Mouse (Mus musculus) embryonic facial prominence, embryonic 11.5 days (tissue): ENCODE results near the gene Disp1. TPM values are rescaled to one million over a fixed set of nuclear protein-coding genes. Genes with fewer than 3 reads are reported as not detected.

Source experiments
- ATAC-seq: fragments of 200-750 bp; cut with Nextera tagmentation; replicated peaks from 2 replicates; pipeline ENCODE4 v1.8.0; 2017; ENCODE audit warnings: low read depth; ENCODE audit not compliant: insufficient number of reproducible peaks, low FRiP score, low TSS enrichment
- DNase-seq: peaks from one replicate; pipeline ENCODE4 v3.0.0-alpha.2; 2015; ENCODE audit warnings: low spot score
- H3K27ac ChIP-seq: fragments of 300-500 bp; sonication (generic); replicated peaks from 2 replicates; pipeline ENCODE4 v1.5.1; 2014; ENCODE audit warnings: mild to moderate bottlenecking, low read depth, low read length, control low read depth
- H3K27me3 ChIP-seq: fragments of 300-500 bp; sonication (generic); 2 replicates; pipeline ENCODE4 v1.6.1; 2014; ENCODE audit warnings: mild to moderate bottlenecking, low read length, moderate library complexity, mixed read lengths; ENCODE audit not compliant: control insufficient read depth, insufficient read depth
- H3K36me3 ChIP-seq: fragments of 300-500 bp; sonication (generic); replicated peaks from 2 replicates; pipeline ENCODE4 v1.6.1; 2014; ENCODE audit warnings: low read depth, mild to moderate bottlenecking, low read length, moderate library complexity, mixed read lengths; ENCODE audit not compliant: control insufficient read depth, insufficient read depth
- H3K4me1 ChIP-seq: fragments of 300-500 bp; sonication (generic); 2 replicates; pipeline ENCODE4 v1.6.1; 2014; ENCODE audit warnings: low read length, mixed read lengths; ENCODE audit not compliant: control insufficient read depth, insufficient read depth
- H3K4me2 ChIP-seq: fragments of 300-500 bp; sonication (generic); 2 replicates; pipeline ENCODE4 v1.6.1; 2014; ENCODE audit warnings: low read depth, mild to moderate bottlenecking, control low read depth, low read length, moderate library complexity
- H3K4me3 ChIP-seq: fragments of 300-500 bp; sonication (generic); 2 replicates; pipeline ENCODE4 v1.5.1; 2014; ENCODE audit warnings: low read depth, low read length, control low read depth
- H3K9ac ChIP-seq: fragments of 300-500 bp; sonication (generic); replicated peaks from 2 replicates; pipeline ENCODE4 v1.6.1; 2014; ENCODE audit warnings: mild to moderate bottlenecking, control low read depth, low read length
- H3K9me3 ChIP-seq: fragments of 300-500 bp; sonication (generic); replicated peaks from 2 replicates; pipeline ENCODE4 v1.6.1; 2016; ENCODE audit warnings: mild to moderate bottlenecking, low read length, inconsistent platforms, mixed read lengths; ENCODE audit not compliant: control insufficient read depth
- WGBS: fragments of 180-500 bp; shearing (Covaris S2); extraction: QIAGEN DNeasy Blood & Tissue Kit; methylation state at CpG from one replicate; pipeline ENCODE4 v1.1.7; 2014; 5-methylcytosine and 5-hydroxymethylcytosine counted together
- polyA plus RNA-seq: library from polyadenylated mRNA; unstranded; fragments of >200 nt; fragmentation: Nextera tagmentation; extraction: Ambion mirVana; gene quantifications from 2 replicates; pipeline ENCODE4 v1.2.1, GENCODE M21; 2014

Disp1 gene
- polyA plus RNA-seq, 1 experiment from 2014 or later = 12.4 TPM

DNA sequence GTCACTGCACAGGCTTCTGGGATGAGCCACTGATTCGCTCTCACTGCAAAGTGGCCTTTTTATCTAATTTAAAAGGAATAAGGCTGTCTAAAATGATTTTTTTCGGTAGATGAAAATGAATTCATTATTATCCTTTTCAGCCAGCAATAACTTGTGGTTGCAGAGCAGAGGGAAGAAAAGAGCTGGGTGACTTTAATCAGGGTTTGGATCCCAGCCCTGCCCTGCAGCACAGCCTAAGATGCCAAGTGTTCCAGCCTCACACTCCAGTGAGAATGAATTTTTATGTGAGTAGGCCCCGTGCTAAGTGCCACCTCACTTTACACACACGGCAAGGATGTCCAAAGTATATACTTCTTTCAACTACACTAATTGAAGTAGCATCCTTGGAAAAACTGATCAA, 4.6 kb downstream of the Disp1 start:
- H3K4me1 ChIP-seq = no peaks in the 10 kb centered on the region
- H3K36me3 ChIP-seq = no peaks in the 10 kb centered on the region
- WGBS = 92% methylated on average over 4 of the region's 4 CpGs
- no peak overlapping the region for H3K9ac ChIP-seq
- H3K4me2 ChIP-seq = no peak overlapping the region
- DNase-seq = no peak
- H3K9me3 ChIP-seq = no peaks in the 10 kb centered on the region
- no peaks in the 10 kb centered on the region for H3K27me3 ChIP-seq
- ATAC-seq = no peak
- no peak overlapping the region for H3K27ac ChIP-seq
- H3K4me3 ChIP-seq = no peak overlapping the region

DNA sequence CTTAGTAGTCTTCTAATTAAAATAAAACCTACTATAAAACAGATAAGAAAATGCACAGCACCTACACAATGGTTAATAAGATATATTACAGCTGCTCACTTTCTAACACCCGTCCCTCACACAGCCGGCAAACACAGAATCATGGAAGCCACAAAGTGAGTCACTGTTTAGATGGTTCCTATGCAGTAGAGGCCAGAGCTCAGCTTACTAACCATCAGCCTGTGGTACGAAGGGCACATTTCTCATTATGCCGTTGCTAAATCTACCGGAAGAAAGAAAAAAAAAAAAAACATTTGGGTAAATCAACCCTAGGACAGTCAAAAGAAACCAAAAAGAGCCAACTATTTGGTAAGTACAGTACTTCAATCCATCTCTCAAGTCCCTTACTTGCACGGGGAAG, 5.6 kb downstream of the Disp1 start:
- DNase-seq (no peak), ATAC-seq (no peak)
- Histone ChIP-seq H3K9ac (no peak overlapping the region), H3K27ac (no peak overlapping the region), H3K4me3 (no peak overlapping the region), H3K9me3 (no peaks in the 10 kb centered on the region), H3K27me3 (no peaks in the 10 kb centered on the region), H3K4me2 (no peak overlapping the region), H3K36me3 (no peaks in the 10 kb centered on the region), H3K4me1 (no peaks in the 10 kb centered on the region)
- WGBS = 86% methylated on average over 6 of the region's 6 CpGs

GRCm38 (mm10) chr1:183213850-183214249, 7.5 kb downstream of the Disp1 start:
- H3K4me1 ChIP-seq = no peaks in the 10 kb centered on the region
- H3K27ac ChIP-seq = no peak overlapping the region
- no peak overlapping the region for H3K4me3 ChIP-seq
- DNase-seq = no peak
- H3K9me3 ChIP-seq = no peaks in the 10 kb centered on the region
- no peaks in the 10 kb centered on the region for H3K27me3 ChIP-seq
- ATAC-seq = no peak
- no peak overlapping the region for H3K9ac ChIP-seq
- no peaks in the 10 kb centered on the region for H3K36me3 ChIP-seq
- WGBS = 89% methylated on average over 6 of the region's 6 CpGs
- H3K4me2 ChIP-seq = no peak overlapping the region

GRCm38 (mm10) chr1:183212757-183213211, 8.5 kb downstream of the Disp1 start:
- no peak for ATAC-seq
- H3K36me3 ChIP-seq = no peaks in the 10 kb centered on the region
- no peak overlapping the region for H3K9ac ChIP-seq
- H3K27ac ChIP-seq = no peak overlapping the region
- H3K4me2 ChIP-seq = no peak overlapping the region
- H3K9me3 ChIP-seq = no peaks in the 10 kb centered on the region
- H3K4me3 ChIP-seq = no peak overlapping the region
- no peaks in the 10 kb centered on the region for H3K27me3 ChIP-seq
- WGBS = 75% methylated on average over 6 of the region's 6 CpGs
- DNase-seq = no peak
- no peaks in the 10 kb centered on the region for H3K4me1 ChIP-seq

GRCm38 (mm10) chr1:183210115-183210514, 11.2 kb downstream of the Disp1 start:
- 88% methylated on average over 8 of the region's 8 CpGs for WGBS

GRCm38 (mm10) chr1:183207623-183208022, 13.7 kb downstream of the Disp1 start:
- H3K27me3 ChIP-seq = no peaks in the 10 kb centered on the region
- no peaks in the 10 kb centered on the region for H3K9me3 ChIP-seq
- H3K4me3 ChIP-seq = no peak overlapping the region
- no peak overlapping the region for H3K4me2 ChIP-seq
- H3K36me3 ChIP-seq = no peaks in the 10 kb centered on the region
- no peak overlapping the region for H3K9ac ChIP-seq
- ATAC-seq (no peak), DNase-seq (no peak)
- H3K27ac ChIP-seq = no peak overlapping the region
- 84% methylated on average over 6 of the region's 6 CpGs for WGBS
- H3K4me1 ChIP-seq = no peaks in the 10 kb centered on the region

More at GRCm38 (mm10) chr1:183210115-183210514, 11.2 kb downstream of the Disp1 start:
- ATAC-seq (no peak), DNase-seq (no peak)
- Histone ChIP-seq H3K9me3 (no peaks in the 10 kb centered on the region), H3K27ac (no peak overlapping the region), H3K4me1 (no peaks in the 10 kb centered on the region), H3K9ac (no peak overlapping the region), H3K4me2 (no peak overlapping the region), H3K36me3 (no peaks in the 10 kb centered on the region), H3K27me3 (no peaks in the 10 kb centered on the region), H3K4me3 (no peak overlapping the region)

GRCm38 (mm10) chr1:183207141-183207540, 14.2 kb downstream of the Disp1 start:
- DNase-seq (no peak), ATAC-seq (no peak)
- Histone ChIP-seq H3K36me3 (no peaks in the 10 kb centered on the region), H3K4me2 (no peak overlapping the region), H3K9ac (no peak overlapping the region), H3K27me3 (no peaks in the 10 kb centered on the region), H3K4me3 (no peak overlapping the region), H3K27ac (no peak overlapping the region), H3K4me1 (no peaks in the 10 kb centered on the region), H3K9me3 (no peaks in the 10 kb centered on the region)
- 87% methylated on average over 3 of the region's 3 CpGs for WGBS

DNA sequence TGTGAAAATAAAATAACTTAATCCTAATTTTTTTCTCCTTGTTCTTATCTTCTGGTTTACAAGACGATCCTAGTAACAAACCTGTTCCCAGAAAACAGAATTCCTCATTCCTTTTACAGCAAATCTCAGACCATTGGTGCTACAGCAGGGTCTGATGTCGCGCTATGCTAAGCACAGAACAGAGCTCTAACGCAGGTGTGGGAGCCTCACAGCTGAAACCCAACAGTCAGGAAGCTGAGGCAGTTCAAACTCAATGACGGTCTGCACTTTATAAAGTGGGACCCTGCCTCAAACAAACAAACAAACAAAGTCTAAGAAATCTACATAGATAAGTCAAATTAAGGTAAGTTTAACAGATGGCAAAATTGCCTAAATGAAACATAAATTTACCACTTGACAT, 20.4 kb downstream of the Disp1 start:
- Histone ChIP-seq H3K9ac (no peak overlapping the region), H3K27ac (no peak overlapping the region)
- ATAC-seq = no peak

More for the DNA sequence above, 20.4 kb downstream of the Disp1 start:
- no peak overlapping the region for H3K4me3 ChIP-seq
- no peaks in the 10 kb centered on the region for H3K27me3 ChIP-seq
- WGBS = 89% methylated on average over 5 of the region's 5 CpGs
- H3K4me2 ChIP-seq = no peak overlapping the region
- H3K4me1 ChIP-seq = no peaks in the 10 kb centered on the region
- DNase-seq = no peak
- H3K36me3 ChIP-seq = no peaks in the 10 kb centered on the region
- no peaks in the 10 kb centered on the region for H3K9me3 ChIP-seq
